Mouse (Mus musculus): ENCODE results near the gene Btbd8. TPM values are rescaled to one million over a fixed set of nuclear protein-coding genes. Genes with fewer than 3 reads are reported as not detected.

Btbd8 gene
- 3.0 and 5.4 TPM in 2 replicates for total RNA-seq (2014; rRNA removed; ENCODE audit: low replicate concordance)
- polyA plus RNA-seq (2015; fragmentation: Nextera tagmentation; extraction: Ambion mirVana), result 1.8 and 2.5 TPM in 2 replicates

DNA sequence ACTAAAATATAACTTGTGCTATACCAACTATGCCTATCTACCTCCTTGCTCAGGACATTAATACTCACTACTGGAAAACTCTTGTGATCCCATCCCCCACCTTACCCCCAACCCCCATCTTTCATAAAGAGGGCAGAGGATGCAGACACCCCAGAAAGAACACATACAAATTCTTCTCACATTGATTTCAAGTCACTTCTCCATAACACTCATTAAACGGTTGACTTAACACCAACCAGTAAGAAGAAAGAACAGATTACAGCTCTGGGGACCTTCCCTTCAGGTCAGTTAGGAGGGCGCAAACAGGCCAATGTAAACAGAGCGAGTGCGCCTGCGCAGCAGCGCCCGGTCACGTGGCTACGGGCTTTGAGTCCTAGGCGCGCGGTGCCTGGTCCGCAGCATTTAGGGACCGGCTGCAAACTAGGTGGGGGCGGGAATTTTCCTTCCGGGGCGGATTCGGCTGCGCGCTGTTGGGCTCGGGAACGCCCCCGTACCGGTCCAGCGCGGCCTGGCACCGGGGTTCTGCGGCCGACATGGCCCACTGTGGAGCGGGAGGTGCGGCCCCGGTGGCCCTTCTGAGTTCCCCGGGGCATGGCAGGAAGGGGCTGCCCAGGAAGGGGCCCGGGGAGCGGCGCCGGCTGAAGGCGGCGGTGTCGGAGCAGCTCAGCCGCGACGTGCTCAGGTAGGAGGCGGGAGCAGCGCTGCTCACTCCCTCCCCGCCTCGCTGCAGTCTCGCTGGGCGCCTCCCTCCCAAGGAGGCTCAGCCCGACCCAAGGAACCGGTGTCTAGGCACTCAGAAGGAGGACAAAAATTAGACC lies at the start of gene Btbd8:
Gene Btbd8 (plus strand): TSS at position 534 of the 818 bp plus-strand sequence.
- Histone ChIP-seq H3K27ac (ENCODE audit: low read depth) (peak within 1 kb of the TSS; percentile 78), H3K27me3 (ENCODE audit: control insufficient read depth, insufficient read depth, low read length) (no peaks in the 10 kb centered on the region), H3K9me3 (replicated peaks; ENCODE audit: control insufficient read depth, low read length) (no peaks in the 10 kb centered on the region), H3K36me3 (replicated peaks; ENCODE audit: control insufficient read depth, insufficient read depth, low read length) (no peaks in the 10 kb centered on the region), H3K4me1 (ENCODE audit: control insufficient read depth, insufficient read depth) (0 out of 2 replicates have a peak, but pooled peaks cover 6% of the 10 kb centered on the region), H3K9ac (replicated peaks; ENCODE audit: low read depth, low read length) (peak within 1 kb of the TSS; percentile 83), H3K4me2 (ENCODE audit: low read depth, low read length) (peak within 1 kb of the TSS; percentile 65), H3K4me3 (ENCODE audit: low read depth, low read length) (peak within 1 kb of the TSS; percentile 91)
- DNase-seq (ENCODE audit: low spot score) (peak; percentile 84), ATAC-seq (ENCODE audit: insufficient read depth, low read depth) (peak; percentile 97)
- no peak for TF ChIP-seq CTCF (IDR thresholded peaks at IDR 0.05; ENCODE audit: low read depth)
- TF ChIP-seq EP300 (IDR thresholded peaks at IDR 0.05; ENCODE audit: low read depth), result 0 out of 2 replicates have a peak, but pooled peaks have one; percentile 32
- under 1% methylated on average over 50 of the region's 51 CpGs for WGBS

DNA sequence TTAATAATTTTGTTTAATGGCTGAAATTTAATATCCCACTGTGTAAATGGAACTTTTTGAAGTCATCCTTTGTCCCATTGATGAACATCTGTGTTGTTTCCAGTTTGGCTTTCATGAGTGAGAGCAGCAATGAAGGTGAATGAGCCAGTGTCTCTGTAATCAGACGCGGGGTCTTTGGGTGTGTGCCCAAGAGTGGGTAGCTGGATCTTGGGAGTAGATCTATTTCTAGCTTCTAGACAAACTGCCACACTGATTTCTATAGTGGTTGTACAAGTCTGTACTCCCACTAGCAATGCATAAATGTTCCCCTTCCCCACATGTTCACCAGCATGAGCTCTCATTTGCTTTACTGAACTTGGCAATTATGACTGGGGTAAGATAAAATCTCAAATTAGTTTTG lies 48.4 kb upstream of the Btbd8 start:
- no peak for DNase-seq (ENCODE audit: low spot score)
- Histone ChIP-seq H3K9me3 (replicated peaks; ENCODE audit: control insufficient read depth, low read length) (no peaks in the 10 kb centered on the region), H3K4me1 (ENCODE audit: control insufficient read depth, insufficient read depth) (no peaks in the 10 kb centered on the region), H3K4me2 (ENCODE audit: low read depth, low read length) (no peak overlapping the region), H3K36me3 (replicated peaks; ENCODE audit: control insufficient read depth, insufficient read depth, low read length) (no peaks in the 10 kb centered on the region), H3K27ac (ENCODE audit: low read depth) (no peak overlapping the region), H3K9ac (replicated peaks; ENCODE audit: low read depth, low read length) (no peak overlapping the region), H3K27me3 (ENCODE audit: control insufficient read depth, insufficient read depth, low read length) (no peaks in the 10 kb centered on the region), H3K4me3 (ENCODE audit: low read depth, low read length) (no peak overlapping the region)
- TF ChIP-seq EP300 (IDR thresholded peaks at IDR 0.05; ENCODE audit: low read depth) (no peak), CTCF (IDR thresholded peaks at IDR 0.05; ENCODE audit: low read depth) (no peak)
- ATAC-seq (ENCODE audit: insufficient read depth, low read depth), result no peak
- 80% methylated on average over 2 of the region's 2 CpGs for WGBS

GRCm38 (mm10) chr5:107394437-107394836 lies 43.4 kb upstream of the Btbd8 start:
- WGBS, result 46% methylated on average over 2 of the region's 2 CpGs
- Histone ChIP-seq H3K27me3 (ENCODE audit: control insufficient read depth, insufficient read depth, low read length) (no peaks in the 10 kb centered on the region), H3K4me3 (ENCODE audit: low read depth, low read length) (no peak overlapping the region), H3K9ac (replicated peaks; ENCODE audit: low read depth, low read length) (no peak overlapping the region), H3K36me3 (replicated peaks; ENCODE audit: control insufficient read depth, insufficient read depth, low read length) (no peaks in the 10 kb centered on the region), H3K27ac (ENCODE audit: low read depth) (no peak overlapping the region), H3K9me3 (replicated peaks; ENCODE audit: control insufficient read depth, low read length) (no peaks in the 10 kb centered on the region), H3K4me2 (ENCODE audit: low read depth, low read length) (no peak overlapping the region), H3K4me1 (ENCODE audit: control insufficient read depth, insufficient read depth) (no peaks in the 10 kb centered on the region)
- ATAC-seq (ENCODE audit: insufficient read depth, low read depth), result no peak
- no peak for TF ChIP-seq CTCF (IDR thresholded peaks at IDR 0.05; ENCODE audit: low read depth)
- no peak for TF ChIP-seq EP300 (IDR thresholded peaks at IDR 0.05; ENCODE audit: low read depth)
- no peak for DNase-seq (ENCODE audit: low spot score)

- Histone ChIP-seq H3K4me1 (ENCODE audit: control insufficient read depth, insufficient read depth) (no peaks in the 10 kb centered on the region), H3K27me3 (ENCODE audit: control insufficient read depth, insufficient read depth, low read length) (peaks cover 29% of the 10 kb centered on the region), H3K36me3 (replicated peaks; ENCODE audit: control insufficient read depth, insufficient read depth, low read length) (no peaks in the 10 kb centered on the region), H3K9ac (replicated peaks; ENCODE audit: low read depth, low read length) (peak within 1 kb of the TSS; percentile 47), H3K4me3 (ENCODE audit: low read depth, low read length) (peak within 1 kb of the TSS; percentile 50), H3K4me2 (ENCODE audit: low read depth, low read length) (peak within 1 kb of the TSS; percentile 87), H3K27ac (ENCODE audit: low read depth) (no peak within 1 kb of the TSS), H3K9me3 (replicated peaks; ENCODE audit: control insufficient read depth, low read length) (no peaks in the 10 kb centered on the region)
- 35% methylated on average over 5 of the region's 5 CpGs for WGBS
- DNase-seq (ENCODE audit: low spot score) (no peak), ATAC-seq (ENCODE audit: insufficient read depth, low read depth) (no peak)
- no peak for TF ChIP-seq CTCF (IDR thresholded peaks at IDR 0.05; ENCODE audit: low read depth)
- TF ChIP-seq EP300 (IDR thresholded peaks at IDR 0.05; ENCODE audit: low read depth), result no peak
Measured at GRCm38 (mm10) chr5:107402436-107402835, 35.4 kb upstream of the Btbd8 start, which contains the start of gene Ephx4. Ephx4 (plus strand) TSS chr5:107402736.

GRCm38 (mm10) chr5:107403011-107403946 lies 34.5 kb upstream of the Btbd8 start:
- 1% methylated on average over 75 of the region's 80 CpGs for WGBS
- peaks cover 29% of the 10 kb centered on the region for H3K27me3 ChIP-seq (ENCODE audit: control insufficient read depth, insufficient read depth, low read length)
- no peak overlapping the region for H3K27ac ChIP-seq (ENCODE audit: low read depth)
- peak overlapping the region; percentile 50 for H3K4me3 ChIP-seq (ENCODE audit: low read depth, low read length)
- no peaks in the 10 kb centered on the region for H3K4me1 ChIP-seq (ENCODE audit: control insufficient read depth, insufficient read depth)
- no peaks in the 10 kb centered on the region for H3K36me3 ChIP-seq (replicated peaks; ENCODE audit: control insufficient read depth, insufficient read depth, low read length)
- H3K9ac ChIP-seq (replicated peaks; ENCODE audit: low read depth, low read length), result peak overlapping the region; percentile 47
- DNase-seq (ENCODE audit: low spot score), result no peak
- peak; percentile 57 for ATAC-seq (ENCODE audit: insufficient read depth, low read depth)
- H3K4me2 ChIP-seq (ENCODE audit: low read depth, low read length), result peak overlapping the region; percentile 87
- H3K9me3 ChIP-seq (replicated peaks; ENCODE audit: control insufficient read depth, low read length), result no peaks in the 10 kb centered on the region
- no peak for TF ChIP-seq CTCF (IDR thresholded peaks at IDR 0.05; ENCODE audit: low read depth)
- no peak for TF ChIP-seq EP300 (IDR thresholded peaks at IDR 0.05; ENCODE audit: low read depth)

Data from heart, postnatal 0 days (tissue).